Mouse (Mus musculus) heart, adult 18-20 months (tissue): ENCODE results near the gene 2310061I04Rik. TPM values are rescaled to one million over a fixed set of nuclear protein-coding genes. Genes with fewer than 3 reads are reported as not detected.

Experiments used
- DNase-seq, 2 experiments: peaks; one replicate each; pipeline ENCODE4 v3.0.0; 2021 to 2022; ENCODE audit warnings: mixed read lengths in 1 of 2
- total RNA-seq, 2 experiments: library from RNA; stranded (reverse); gene quantifications; 2 replicates each; pipeline ENCODE4 v1.2.3; 2021

2310061I04Rik gene
- total RNA-seq, 2 experiments from 2014 or later, result 101 to 105 TPM

DNA sequence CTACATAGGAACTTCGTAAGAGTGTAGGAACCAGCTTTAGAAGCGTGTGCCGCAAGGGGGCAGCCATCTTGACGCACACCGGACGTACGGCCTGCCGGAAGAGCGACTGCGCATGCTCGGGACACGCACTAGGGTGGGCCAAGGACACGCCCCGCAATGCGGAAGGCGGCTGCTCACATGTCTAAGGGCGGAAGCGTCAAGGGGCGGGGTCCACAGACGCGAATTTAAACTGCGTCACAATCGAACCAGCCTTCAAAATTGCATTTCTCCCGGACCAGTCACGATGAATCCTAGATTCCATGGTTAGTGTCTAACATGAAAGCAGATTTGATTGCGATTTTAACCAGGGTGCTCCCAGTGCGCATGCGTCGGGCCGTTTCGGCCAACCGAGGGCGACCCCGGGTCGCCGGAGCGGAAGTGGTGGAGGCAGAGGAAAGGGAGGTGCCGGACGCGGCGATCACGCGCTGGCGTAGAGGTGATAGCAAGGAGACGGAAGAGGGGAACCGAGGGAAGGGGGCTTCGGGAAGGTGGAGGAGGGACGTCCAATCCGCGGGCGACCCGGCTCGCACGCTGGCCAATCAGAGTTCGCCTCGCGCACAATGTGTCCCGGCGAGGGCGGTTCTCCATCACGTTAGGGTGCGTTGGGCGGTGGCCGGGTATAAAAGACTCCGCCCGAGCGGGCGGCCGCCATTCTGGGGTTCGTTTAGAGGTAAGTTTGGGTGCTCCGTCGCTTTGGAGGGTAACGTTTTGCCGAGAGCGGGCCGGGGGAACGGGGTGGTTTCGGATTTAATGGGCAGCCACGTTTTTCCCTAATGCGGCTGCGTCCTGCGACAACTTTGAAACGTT is 19.3 kb upstream of the 2310061I04Rik start, which contains the start of the genes Mrps18b and Ppp1r10:
Mrps18b (minus strand) TSS at position 93 of the 846 bp plus-strand sequence.
Ppp1r10 (plus strand) TSS at position 138 of the 846 bp plus-strand sequence.
- peak; percentile 98 to 100 for DNase-seq

DNA sequence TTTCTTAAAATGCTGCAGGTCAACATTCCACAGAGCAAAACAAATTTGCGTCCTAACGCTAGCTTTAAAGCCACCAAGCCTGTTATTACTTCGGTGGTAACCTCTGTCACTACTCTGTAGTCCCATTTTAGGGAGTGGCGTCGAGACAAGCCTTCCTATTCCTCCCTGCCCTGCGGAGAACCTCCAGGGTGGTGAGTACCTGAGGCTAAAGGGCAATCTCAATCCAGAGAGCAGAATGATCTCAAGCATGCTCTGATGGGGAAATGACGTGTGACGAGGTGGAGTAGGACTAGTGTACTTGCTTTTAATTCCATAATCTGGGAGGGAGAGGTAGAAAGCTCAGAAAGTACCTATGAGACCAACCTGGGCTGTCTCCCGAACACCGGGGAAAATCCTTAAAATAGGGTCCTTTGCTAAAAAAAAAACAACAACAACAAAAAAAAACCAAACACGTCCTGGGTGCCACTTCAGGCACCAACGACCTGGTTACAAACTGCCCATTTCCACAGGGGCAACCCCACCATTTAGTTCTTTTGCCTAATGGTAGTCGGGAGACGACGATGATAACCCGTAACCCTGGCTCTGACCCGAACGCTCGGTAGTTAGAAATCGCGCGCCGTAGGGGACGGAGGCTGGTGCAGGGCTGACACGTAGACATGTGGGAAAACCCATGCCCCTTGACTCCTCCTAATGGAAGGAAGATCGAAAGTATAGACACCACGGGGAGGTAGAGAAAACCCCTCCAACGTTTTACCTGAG is 18.5 kb upstream of the 2310061I04Rik start:
- no peak for DNase-seq

DNA sequence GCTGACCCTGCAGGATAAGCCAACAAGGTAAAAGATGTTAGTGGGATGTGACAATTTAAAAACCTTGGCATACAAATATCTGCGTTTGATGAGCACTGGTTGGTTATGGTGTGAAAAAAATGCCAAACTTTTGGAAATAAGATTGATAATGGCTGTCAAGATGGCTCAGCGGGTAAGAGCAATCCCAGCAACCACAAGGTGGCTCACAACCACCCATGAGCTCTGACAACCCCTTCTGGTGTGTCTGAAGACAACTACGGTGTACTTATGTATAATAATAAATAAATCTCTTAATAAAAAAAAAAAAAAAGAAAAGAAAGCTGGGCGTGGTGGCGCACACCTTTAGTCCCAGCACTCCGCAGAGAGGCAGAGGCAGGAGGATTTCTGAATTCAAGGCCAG is 17.7 kb upstream of the 2310061I04Rik start:
- DNase-seq, result no peak

DNA sequence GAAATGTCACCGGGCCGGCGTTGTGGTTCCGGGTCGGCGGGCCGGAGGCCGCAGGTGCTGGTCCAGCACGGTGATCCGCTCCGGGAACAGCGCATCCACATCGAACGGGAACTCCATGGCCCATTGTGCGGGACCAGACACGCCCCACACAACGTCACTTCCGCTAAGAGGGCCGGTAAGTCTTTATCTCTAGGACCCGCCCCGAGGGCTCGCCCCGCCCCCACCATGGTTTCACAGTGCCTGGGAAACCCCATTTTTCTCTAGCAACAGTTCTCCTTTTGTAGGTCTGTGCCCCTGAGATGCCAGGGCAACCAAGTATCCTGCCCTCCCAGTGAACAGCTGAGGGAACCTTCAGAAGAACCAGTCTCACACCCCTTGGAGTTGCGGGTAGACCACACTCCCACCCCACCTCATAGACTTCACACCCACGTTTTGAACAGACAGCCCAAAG is 12.7 kb upstream of the 2310061I04Rik start, which contains the start of gene Atat1:
Atat1 (minus strand) TSS at position 157 of the 451 bp plus-strand sequence.
- DNase-seq, result peak; percentile 96 to 97

DNA sequence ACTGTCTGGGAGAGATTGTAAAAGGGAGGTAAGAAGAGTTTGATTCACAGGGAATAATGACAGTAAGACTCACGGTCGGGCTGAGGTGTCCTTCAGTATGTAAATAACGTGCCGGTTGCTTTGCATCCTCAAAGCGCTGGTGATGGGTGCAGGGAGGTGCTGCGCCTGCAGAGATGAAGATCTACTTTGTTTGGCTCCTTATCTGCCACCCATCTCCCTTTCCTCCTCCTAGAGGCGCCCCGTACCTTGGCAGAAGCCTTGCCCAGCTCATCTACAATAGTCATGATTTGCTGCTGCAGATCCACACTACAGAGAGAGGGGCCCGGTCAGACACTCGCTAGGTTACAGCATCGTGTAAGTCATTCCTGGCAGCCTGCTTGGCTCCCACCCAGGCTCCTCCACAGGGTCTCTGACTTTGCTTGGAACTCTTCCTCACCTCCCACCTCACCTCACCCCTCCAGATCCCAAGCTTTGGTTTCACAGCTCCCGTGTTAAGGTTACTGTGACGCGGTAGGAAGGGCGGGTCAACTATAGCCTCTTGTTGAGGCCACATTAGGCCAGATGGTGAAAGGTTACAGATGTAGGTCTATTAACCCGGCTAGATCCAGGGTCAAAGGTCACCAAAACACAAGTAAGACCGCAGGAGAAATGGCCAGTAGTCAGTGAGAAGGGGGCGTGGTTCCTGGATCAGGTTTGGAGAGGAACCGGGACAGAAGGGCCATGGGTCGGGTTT is 12.1 kb upstream of the 2310061I04Rik start:
- DNase-seq, result no peak

DNA sequence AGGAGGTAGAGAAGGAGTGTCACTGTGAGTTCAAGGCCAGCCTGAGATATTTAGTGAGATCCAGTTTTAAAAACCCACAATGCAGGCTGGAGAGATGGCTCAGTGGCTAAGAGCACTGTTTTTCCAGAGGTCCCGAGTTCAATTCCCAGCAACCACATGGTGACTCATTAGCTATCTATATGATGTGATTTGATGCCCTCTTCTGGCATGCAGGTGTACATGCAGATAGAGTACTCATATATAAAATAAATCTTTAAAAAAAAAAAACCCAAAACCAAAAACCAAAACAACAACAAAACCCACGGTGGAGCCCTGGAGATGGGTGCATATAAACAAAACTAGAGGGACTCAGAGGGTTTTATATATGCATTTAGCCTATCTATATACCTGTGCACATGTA is 10.4 kb upstream of the 2310061I04Rik start:
- no peak for DNase-seq

DNA sequence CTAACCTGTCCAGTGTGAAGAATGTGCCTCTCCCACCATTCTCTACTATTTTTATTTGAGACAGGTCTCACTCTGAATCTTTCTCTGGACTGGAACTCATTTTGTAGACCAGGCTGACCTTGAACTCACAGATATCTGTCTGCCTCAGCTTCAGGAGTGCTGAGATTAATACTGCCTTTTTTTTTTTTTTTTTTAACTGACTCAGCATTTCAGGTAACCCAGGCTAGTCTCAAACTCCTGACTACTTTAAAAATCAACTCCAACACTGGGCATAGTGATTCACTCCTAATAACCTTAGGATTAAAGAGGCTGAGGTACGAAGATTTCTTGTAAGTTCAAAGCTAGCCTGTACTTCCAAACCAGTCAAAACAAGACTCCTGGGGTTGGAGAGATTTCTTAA is 8.4 kb upstream of the 2310061I04Rik start:
- DNase-seq, result no peak

DNA sequence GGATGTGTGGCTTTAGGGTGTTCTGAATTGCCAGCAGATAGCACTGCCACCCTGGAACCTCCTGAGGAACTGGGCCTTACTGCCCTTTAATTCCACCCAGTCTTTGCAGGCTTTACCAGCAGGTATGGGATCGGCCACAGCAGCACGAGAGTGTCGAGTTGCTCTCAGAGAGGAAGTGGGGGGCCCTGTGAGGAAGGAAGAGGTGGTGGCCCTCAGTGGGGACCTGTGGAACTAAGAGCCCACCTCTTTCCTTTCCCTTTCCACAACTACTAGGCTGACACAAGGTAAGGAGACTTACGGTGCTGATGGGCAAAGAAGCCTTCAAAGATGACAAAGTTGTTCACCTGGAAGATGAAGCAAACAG is 6.7 kb upstream of the 2310061I04Rik start:
- no peak for DNase-seq

DNA sequence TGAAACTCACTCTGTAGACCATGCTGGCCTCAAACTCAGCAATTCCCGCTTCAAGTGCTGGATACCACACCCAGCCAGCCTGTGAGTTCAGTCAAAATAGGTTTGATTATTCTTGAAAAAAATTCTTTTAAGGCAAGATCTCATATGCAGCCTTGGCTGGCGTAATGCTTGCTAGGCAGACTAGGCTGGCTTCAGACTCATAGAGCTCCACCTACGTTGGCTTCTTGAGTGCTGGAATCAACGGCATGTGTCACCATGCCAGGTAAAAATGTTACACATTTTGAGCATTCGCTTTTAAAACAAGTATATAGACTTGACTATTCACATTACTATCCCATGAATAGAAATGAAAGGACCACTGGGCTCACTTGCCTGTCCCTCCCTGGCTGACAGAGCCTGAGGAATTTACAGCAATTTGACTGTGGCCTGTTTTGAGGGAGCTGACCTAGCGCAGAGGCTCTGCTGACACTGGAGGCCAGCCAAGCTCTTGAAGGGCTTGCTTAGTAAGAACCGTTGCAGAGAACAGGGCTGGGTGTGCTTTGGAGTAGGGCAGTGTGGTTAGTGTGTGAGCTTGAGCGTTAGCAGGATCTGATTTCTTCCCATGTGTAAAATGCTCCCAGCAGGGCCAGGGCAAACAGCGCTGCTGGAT is 6.2 kb upstream of the 2310061I04Rik start:
- peak; percentile 70 to 73 for DNase-seq

DNA sequence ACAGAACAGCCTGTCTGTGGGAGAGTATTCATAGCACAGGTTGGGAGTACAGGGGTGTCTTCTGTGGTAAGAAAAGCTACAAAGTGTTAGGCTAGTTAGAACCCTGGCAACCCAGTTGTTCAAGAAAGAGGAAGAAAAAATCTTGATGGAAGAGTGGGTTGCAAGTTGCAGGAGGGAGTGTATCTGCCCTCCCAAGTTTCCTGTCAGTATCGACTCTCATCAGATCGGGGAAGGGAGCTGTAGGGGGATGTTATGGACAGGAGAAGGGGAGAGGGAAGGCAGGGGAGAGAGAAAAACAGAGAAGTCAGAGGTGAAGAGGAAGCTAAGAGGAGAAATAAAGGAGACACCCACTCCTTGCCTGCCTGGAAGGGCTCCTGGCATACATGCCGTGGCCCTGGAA is 3.4 kb upstream of the 2310061I04Rik start:
- no peak for DNase-seq

DNA sequence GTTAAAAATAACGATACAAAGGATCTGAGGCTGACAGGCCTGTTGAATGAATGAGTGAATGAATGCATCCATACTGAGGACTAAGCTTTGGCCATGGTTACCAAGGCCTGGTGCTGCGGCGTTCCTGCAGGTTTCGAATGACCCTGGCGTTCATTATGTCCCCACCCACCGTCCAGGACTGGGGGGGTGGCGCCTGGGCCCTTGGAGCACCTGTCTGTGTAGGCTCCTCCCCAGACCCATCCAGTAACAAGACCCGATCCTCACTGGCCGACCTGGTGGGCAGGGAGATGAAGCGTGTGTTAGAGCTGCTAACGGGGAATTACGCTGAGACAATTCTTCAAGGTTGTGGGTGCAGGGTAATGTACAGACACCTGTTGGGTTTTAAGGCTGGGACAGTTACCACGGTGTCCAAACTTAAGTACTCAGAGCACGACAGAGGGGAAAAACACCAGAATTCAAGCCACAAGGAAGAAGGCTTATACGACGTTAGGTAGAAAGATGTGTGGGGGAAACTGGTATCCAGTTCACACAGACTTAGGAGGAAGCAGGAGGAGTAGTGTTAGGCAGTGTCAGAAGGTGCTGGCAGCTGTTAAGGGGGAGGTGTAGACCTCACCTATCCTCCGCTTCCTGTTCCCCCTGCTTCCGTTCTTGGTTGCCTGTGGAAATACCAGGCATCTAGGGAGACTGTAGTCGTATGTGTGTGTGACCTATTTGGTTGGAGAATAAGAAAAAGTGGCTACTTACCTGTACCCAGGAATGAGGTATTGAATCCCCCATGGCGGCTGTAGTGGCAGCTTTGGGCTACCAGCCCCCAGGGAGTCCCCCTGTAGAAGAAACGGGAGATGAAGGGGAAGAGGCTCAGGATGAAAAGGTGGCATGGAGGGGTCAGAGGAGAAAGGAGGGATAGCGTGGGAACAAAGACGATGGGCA is 678 bp upstream of the 2310061I04Rik start:
- no peak for DNase-seq

DNA sequence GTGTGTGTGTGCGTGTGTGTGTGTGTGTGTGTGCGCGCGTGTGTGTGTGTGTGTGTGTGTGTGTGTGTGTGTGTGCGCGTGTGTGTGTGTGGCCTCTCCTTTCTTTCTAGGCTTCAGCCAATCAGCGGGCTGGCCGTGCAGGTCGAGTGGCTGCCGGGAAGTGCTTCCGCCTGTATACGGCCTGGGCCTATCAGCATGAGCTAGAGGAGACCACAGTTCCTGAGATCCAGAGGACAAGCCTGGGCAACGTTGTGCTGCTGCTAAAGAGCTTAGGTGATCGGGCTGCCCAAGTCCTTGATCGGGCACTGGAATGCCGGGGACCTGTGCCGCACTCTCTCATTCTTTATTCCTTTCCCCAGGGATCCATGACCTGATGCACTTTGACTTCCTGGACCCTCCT is 9.5 kb downstream of the 2310061I04Rik start:
- DNase-seq, result no peak

DNA sequence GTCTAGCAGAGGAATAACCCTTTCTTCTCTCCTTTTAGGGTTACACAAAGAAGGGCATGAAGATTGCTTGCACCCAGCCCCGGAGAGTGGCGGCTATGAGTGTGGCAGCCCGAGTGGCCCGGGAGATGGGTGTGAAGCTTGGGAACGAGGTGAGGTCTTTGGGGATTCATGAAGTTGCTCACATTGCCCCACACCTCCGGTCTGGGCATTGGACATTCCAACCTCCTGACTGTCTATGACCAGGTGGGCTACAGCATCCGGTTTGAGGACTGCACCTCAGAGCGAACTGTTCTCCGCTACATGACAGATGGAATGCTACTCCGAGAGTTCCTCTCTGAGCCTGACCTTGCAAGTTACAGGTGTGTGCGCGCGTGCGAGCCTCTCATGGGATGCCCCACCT is 13.5 kb downstream of the 2310061I04Rik start:
- DNase-seq, result no peak

DNA sequence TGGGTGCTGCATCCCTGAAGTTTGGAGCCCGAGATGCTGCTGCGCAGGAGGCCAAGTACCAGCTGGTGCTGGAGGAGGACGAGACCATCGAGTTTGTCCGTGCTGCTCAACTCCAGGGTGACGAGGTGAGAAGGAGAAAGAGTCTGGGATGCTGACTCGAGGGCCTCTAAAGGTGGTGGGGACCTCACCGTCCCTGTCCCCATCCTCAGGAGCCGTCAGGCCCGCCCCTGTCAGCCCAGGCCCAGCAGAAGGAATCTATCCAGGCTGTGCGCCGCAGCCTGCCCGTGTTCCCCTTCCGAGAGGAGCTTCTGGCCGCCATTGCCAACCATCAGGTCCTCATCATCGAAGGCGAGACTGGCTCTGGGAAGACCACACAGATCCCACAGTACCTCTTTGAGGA is 14.3 kb downstream of the 2310061I04Rik start:
- no peak for DNase-seq

DNA sequence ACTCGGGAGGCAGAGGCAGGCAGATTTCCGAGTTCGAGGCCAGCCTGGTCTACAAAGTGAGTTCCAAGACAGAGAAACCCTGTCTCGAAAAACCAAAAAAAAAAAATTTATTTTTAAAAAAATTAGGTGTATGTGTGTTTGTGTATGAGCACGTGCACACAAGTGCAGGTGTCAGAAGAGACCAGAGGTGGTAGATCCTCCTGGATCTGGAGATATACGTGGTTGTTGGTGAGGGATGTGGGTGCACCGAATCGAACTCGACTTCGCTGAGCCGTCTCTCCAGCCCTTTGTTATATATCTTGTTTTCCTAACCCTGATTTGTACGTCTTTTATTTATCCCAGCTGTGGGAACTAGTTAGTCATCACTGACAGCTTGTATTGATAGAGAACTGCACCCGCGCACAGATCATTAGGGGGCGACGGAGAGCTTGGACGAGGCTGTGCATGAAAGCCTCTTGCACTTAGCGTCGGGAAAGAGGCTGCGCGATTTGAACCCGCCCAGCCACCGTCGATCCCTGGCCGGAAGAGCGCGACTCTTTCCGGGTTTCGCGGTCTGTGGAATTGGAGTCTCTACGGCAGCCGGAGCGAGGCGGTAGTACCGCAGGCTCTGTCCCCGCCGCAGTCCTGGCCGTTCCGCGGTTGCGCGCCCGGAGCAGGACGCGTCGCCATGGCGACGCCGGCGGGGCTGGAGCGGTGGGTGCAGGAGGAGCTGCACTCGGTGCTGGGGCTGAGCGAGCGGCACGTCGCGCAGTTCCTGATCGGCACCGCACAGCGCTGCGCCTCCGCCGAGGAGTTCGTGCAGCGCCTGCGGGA is 17.8 kb downstream of the 2310061I04Rik start, which contains the start of gene Dhx16:
Dhx16 (plus strand) TSS at position 575 of the 813 bp plus-strand sequence.
- DNase-seq, result peak; percentile 96 to 98

DNA sequence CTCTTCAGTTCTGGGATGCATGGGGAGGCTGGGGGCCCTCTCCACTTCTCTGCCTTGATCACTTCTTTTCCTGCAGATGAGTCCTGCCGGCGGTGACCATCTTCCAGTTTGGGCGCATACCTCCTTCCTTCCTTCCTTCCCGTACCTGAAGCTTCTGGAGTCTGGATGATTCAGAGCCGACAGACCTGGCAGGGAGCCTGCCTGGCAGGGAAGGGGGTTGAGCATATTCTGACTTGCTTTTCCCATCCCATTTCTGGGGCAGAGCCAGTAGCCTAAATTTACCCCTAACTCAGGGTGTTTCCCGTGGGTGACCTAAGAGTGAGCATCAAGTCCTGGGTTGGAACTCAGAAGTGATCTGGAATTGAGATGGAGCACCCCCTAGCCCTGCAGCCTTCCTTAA is 22.5 kb downstream of the 2310061I04Rik start:
- DNase-seq, result no peak

DNA sequence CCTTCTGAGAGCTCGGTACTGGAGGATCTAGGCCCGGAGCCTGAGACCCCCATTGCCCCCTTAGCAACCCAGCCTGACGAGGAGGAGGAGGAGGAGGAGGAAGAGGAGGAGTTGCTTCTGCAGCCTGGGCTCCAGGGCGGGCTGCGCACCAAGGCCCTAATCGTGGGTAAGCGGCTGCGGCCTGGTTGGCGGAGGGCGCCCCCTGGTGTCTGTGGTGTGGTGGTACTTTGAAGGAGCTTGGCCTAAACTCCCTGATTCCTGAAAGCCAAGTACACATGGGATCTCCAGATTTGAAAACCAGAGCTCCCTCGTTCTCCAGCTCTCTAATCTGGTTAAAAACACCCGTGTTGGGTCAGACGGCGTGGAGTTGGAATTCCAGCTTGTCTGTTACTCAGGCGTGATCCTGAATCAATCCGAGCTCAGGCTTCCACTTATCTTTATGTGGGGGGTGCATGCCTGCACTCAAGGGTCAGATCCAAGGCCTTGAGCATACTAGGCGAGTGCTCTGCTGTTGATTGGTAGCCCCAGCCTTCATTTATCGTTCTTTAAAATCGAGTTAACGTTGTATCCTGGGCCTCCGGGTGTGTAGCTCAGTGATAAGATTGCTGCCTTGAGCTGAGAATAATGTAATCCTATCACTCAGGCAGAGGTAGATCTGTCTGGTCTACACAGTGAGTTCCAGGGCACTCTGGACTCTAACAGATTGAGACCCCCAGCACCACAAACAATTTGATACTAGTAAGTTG is 23.3 kb downstream of the 2310061I04Rik start:
- peak; percentile 90 to 96 for DNase-seq

DNA sequence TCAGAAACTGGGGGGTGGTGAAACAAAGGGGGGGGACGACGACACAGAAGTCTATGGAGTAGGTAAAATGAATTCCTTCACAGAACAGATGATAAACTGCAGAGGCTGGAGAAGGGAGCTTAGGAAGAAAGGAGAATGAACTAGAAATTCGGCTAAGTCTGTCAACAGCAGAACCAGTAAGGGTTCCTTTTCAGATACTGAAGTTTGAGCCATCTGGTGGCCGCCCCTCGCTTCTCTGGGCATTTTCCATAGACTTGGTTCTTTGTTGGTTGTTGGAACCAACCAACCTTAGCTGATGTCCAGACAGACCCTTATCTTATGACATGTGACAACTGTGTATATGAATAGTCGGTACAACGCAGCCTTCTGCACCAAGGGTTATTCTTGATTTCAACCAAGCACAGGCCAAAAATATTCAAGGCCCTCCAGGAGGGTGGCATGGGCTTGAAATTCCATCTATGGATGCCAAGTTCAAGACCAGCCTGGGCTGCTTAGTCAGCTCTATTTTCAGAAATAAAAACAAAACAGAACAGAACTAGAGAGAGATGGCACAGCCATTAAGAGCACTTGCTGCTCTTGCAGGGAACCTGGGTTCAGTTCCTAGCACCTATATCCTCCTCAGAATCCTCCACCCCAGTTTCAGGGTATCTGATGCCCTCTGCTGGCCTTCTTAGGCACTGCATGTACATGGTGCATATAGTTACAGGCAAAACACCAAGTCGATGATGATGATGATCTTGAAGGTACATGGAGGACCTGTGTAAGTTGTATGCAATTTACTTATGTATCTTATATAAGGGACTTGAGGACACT is 26.1 kb downstream of the 2310061I04Rik start:
- DNase-seq, result peak in 1 of 2 experiments; percentile 54
